Mouse (Mus musculus) right cerebral cortex, postnatal 4 days (tissue): ENCODE data around the gene Cx3cl1.
A peak's percentile ranks its signal among the peaks of the same experiment; 100 is the strongest.

Experiments
- DNase-seq: peaks from one replicate; pipeline ENCODE4 v3.0.0-alpha.2; 2022

Cx3cl1 gene

GRCm38 (mm10) chr8:94803551-94803950 lies 31.7 kb downstream of the Cx3cl1 start:
- DNase-seq = no peak

- no peak for DNase-seq
Measured at GRCm38 (mm10) chr8:94804546-94805340, 32.9 kb downstream of the Cx3cl1 start.

- no peak for DNase-seq
Measured at GRCm38 (mm10) chr8:94805811-94806210, 34.0 kb downstream of the Cx3cl1 start.

GRCm38 (mm10) chr8:94807506-94807905 lies 35.7 kb downstream of the Cx3cl1 start:
- no peak for DNase-seq

GRCm38 (mm10) chr8:94808372-94808771 lies 36.6 kb downstream of the Cx3cl1 start:
- no peak for DNase-seq

GRCm38 (mm10) chr8:94810153-94810552 lies 38.3 kb downstream of the Cx3cl1 start, which contains the start of gene Ccl17:
Gene Ccl17, plus strand, starts transcription at chr8:94810453.
- no peak for DNase-seq

- no peak for DNase-seq
Measured at GRCm38 (mm10) chr8:94810855-94811254, 39.0 kb downstream of the Cx3cl1 start.

GRCm38 (mm10) chr8:94811654-94812053 lies 39.8 kb downstream of the Cx3cl1 start:
- DNase-seq = no peak

- peak; percentile 89 for DNase-seq
Measured at GRCm38 (mm10) chr8:94812645-94813098, 40.9 kb downstream of the Cx3cl1 start.

GRCm38 (mm10) chr8:94814556-94814955 lies 42.7 kb downstream of the Cx3cl1 start:
- no peak for DNase-seq

GRCm38 (mm10) chr8:94817933-94818332 lies 46.1 kb downstream of the Cx3cl1 start:
- no peak for DNase-seq

GRCm38 (mm10) chr8:94819671-94820179 lies 47.9 kb downstream of the Cx3cl1 start:
- DNase-seq = no peak

- no peak for DNase-seq
Measured at GRCm38 (mm10) chr8:94820553-94820952, 48.7 kb downstream of the Cx3cl1 start.

GRCm38 (mm10) chr8:94821381-94821780 lies 49.6 kb downstream of the Cx3cl1 start:
- DNase-seq = no peak

GRCm38 (mm10) chr8:94822637-94823560 lies 51.1 kb downstream of the Cx3cl1 start:
- DNase-seq = peak; percentile 69

GRCm38 (mm10) chr8:94825170-94825569 lies 53.4 kb downstream of the Cx3cl1 start:
- no peak for DNase-seq

GRCm38 (mm10) chr8:94826210-94826609 lies 54.4 kb downstream of the Cx3cl1 start:
- DNase-seq = no peak

- no peak for DNase-seq
Measured at GRCm38 (mm10) chr8:94828284-94828683, 56.5 kb downstream of the Cx3cl1 start.
